Mouse (Mus musculus): ENCODE results near the gene Ift80.
"Not testable (repeated sequence)": the region's sequence is repeated elsewhere in the genome, so short reads cannot be mapped to it uniquely, and the experiment has no call there.

The Ift80 gene

DNA sequence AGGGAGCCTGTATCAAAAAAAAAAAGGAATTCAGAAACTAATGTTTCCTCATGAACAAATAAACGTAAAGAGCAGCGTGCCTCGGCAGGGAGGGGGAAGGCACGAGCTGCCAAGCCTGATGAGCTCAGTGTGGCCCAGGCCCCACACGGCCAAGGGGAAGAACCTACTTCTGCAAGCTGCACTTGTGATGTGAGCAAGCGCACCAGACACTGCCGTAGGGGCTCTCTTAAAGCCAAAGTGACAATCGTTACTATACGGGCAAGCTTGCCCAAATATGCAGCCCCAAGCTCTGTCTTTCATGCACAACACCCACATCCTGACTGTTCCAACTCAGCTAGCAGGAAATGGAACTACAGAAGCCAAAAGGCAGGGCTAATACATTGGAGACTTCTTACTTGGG lies 23.5 kb downstream of the Ift80 start:
- DNase-seq, result no peak

DNA sequence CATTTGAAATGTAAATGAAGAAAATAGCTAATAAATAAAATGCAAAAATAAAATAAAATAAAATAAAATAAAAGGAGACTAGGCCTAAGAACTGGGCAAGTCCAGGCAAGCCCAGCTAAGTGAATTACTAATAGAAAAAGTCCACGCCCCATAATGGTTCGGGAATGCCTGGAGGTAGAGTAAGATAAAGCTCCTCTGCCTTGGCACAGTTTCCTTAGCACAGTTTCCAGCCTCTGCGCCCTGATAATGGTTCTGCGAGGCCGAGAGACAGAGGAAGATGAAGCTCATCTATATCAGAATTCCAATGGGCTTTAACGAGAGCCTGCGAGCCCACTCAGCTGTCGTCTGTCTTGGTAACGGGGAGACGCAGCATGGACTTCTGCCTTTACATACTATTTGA lies 25.2 kb downstream of the Ift80 start:
- DNase-seq, result no peak

DNA sequence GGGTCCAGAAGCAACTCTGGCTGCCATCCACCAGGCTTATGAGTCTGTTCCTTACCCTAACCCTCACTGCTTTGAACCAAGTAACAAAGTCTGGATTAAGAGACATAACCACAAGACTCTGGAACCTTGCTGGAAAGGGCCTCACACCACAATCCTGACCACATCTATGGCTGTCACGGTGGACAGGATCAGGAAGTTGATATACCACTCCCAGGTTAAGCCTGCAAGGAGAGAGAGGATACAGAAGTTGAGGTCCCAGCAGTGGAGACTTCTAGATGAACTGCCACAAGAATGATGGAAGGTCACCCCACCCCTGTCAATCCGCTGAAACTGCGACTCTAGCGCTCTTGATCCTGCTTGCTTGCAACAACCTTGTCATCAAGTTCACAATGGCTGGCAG lies 26.7 kb downstream of the Ift80 start:
- DNase-seq, result no peak

DNA sequence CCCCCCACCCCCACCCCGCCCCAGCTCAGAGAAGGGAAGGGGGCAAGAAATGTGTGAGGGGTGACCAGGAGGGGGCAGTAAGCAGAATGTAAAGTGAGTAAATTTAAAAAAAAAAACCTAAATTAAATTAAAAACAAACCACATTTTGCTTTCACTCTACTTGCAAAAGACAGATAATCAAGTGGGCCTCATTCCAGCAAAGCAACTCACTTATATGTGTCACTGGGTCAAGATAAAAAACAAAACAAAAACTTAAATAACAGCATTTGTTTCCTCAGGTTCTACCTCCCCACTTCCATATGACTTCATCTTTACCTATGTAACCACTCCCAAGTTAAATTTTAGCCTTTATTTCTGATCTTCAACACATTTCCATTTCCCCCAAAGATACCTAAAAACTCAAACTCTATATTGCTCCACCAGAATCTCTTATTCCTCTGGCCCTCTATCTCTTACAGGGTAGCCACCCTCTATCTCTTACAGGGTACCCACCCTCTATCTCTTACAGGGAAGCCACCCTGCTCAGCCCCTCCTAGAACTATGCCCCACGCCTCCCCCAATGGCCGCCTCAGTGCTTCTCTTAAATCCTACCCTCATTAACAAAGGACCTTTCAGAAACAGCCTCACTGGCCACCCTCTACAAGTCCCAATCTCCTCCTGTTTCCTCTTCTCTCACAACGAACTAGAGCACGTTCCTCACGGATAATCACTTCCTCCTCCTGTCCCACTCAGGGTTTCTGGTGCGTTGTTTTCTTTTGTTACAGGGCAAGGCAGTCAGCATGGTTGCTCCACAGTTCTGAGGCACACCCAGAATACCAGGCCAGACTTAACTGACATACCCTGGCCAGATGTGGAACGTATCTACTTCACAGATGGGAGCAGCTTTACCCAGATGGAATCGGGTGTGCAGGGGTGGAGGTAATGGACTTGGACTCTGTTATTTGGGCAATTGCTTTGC lies 28.6 kb downstream of the Ift80 start:
- DNase-seq, result no peak

DNA sequence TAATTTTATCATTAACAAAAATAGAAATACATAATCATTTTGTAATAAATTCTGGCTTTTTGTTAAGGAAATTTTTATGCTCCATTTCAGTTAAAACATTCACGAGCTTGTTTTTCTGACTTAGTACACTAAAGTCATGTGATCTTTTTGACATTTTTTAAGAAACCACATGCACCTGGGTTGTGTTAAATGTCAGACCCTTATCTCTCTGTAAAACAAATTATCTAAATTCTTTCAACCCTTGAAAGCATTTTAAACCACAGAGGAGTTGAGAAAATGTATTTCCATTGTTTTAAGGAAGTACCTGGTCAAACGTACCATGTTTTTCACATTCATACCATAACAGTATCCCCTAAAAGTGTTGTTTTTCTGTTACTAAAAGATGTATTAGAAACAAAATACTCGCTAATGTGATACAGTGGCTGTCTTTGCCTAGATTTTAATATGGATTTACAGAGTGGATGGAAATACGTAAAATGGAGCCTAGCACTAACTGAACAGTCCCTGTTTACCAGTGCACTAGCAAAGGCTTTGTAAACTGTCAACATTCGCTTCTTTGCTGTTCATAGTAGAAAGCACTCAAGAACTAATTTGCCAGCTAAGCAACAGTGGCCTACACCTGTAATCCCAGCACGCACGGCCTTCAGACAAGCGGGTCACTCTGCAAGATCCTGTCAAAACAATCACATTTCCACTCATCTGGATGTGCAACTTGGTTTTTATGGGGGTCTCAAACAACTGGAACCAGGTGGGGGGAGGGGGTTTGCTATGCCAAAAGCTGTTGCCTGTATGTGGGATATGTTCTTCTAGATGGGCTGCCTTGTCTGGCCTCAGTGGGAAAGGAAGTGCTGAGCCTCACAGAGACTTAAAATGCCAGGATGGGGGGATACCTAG lies 29.5 kb downstream of the Ift80 start:
- DNase-seq, result no peak

DNA sequence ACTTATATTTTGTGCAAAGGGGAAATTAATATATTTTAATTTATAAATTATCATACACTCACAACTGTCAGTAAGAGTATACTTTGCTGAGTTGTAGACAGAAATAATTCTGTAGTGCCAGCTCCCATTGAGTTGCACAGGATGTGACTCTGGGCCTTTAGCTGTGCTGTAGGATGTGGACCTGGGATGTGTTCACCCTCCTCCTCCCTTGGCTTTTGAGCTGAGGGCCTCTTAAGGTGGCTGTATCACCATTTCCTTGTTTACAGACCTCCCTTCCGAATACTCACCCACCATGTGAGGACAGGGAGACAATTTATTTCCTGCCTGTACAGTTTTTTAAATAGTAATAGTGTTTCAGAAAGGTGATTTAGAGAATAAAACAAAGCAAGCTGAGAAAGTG lies 30.8 kb downstream of the Ift80 start:
- no peak for DNase-seq

DNA sequence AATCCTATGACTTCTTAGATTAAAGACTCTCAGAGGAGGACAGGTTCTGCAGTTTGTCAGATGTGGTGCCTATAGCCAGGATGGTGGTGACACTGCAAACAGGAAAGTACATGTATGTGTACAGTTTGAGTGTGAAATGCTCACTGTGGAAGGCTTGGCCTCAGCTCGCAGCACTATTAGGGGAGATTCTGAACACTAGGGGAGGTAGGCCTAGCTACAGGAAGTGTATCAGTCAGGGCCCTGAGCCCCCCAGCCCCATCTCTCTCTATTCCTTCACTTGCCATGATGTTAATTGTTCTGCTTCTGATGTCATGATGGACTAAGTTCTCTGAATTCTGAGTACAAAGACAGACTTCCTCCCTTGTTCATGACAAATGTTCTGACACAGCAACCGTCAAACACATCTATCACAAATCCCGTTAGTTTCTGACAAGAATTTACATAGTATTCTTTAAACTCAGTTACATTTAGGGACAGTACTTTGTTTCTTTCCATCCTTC lies 35.2 kb downstream of the Ift80 start:
- DNase-seq, result no peak

DNA sequence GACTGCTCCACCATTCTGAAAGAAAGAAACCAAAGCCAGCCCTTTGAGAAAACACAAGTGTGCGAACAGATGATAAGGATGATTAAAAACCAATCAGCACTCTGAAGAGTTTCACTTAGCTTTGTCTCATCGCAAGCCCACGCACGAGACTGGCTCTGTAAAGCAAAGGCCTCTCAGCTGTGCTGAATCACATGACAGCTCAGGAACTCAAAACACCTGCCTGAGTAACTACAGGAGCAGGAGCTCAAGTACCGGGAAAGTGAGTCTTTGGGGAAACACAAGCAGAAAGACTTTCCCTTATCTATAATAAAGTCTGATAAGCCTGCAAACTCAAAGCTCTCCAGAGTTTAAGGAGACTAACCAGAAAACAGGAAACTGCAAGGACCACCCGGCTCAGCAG lies 37.0 kb downstream of the Ift80 start:
- DNase-seq, result no peak

DNA sequence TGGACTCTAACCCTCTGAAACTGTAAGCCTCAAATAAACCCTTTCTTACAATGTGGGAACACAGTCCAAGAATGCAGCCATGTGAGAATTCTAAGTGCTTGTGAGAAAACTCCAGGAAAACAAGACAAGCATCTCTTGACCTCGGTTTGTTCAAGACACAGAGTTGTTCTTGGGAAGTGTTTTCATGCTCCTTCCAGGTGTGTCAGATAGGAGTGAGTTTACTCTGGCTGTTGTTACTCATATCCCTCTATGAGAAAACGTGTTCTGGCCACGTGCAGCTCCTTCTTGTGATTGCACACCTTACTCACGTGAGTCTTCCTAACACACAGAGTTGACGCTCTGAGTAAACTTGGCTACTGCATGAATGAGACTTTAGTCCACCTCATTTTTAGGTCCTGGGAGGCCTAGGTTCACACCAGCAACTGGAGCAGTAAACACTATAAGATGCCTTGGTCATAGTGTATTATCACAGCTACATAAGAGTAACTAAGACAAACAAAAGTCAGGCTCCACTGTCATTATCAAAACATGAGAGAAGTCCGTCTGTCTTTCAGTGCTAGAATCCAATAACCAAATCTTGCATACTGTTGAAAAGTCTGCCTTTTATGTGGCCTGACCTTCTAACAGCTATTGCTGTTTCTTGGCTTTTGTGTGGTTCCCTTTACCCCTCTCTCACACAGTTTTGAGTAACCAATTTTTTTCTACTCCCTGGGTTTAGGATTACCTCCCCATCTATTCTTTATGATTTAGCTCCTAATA lies 37.7 kb downstream of the Ift80 start:
- DNase-seq, result no peak

DNA sequence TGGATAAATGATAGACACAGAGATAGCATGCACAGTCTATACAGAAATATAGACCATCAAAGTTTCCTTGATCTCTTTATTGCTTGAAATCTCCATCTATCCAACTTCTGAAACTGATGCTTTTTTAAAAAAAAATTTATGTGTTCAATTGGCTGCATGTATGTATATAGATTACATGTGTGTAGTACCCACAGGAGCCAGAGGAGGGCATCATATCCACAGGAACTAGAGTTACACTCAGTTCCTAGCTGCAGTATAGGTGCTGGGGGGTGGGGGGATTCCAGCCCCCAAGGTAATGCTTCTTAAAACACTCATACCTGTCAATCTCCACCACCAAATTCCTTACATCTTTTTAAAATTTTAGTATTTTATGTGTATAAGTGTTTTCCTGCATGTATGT lies 39.7 kb downstream of the Ift80 start:
- peak; percentile 17 for DNase-seq

DNA sequence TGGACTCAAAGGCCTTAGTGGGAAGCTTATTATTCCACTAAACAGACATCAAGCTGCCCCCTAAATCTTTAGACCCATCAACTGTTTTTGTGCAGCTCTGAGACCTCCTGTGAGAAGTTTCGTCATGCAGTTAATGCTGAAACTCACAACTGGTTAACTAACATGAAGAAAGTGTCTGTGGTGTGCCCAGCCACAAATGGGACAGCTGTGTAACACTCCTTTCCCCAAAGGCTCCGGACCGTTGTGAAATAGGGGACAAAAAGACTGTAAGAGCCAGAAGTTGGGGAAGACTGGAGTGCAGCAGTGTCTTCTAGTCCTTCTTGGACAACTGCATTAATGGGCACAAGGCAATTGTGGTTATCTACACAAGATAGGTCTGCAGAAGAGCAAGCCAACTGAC lies 47.0 kb downstream of the Ift80 start:
- DNase-seq, result no peak

DNA sequence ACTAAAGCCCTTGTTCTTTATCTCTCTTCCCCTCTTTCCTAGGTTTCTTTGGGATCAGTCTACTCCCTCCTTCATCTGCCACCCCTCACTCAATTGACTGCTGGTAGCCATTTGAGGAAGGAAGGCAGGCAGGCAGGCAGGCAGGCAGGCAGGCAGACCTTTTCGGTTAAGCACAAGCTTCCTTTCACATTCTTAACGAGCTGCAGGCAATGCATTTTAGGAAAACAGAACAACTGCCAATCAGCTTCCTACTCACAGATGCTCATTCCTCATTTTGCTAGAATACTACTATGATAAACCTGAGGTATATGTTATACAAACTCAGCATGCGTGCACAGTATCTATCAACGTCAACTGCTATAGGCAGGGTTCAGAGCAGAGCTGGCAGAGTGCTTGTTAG lies 47.9 kb downstream of the Ift80 start:
- DNase-seq, result no peak

DNA sequence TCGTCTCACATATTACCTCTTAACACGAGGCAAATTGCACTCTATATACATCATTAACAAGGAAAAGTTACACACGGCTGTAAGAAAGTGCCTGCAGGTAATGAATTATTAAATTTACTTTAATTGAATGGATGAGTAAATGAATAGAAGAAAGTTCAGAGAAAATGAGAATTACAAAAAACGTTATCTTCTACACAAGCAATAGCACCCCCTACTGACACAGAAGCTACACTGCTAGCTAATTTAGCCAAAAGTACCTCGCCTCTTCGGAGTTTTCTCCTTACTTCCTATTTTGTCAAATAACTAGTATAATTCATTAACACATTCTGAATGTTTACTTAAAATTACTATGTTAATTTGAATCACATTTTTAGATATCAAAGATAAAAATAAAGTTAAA lies 49.9 kb downstream of the Ift80 start:
- no peak for DNase-seq

DNA sequence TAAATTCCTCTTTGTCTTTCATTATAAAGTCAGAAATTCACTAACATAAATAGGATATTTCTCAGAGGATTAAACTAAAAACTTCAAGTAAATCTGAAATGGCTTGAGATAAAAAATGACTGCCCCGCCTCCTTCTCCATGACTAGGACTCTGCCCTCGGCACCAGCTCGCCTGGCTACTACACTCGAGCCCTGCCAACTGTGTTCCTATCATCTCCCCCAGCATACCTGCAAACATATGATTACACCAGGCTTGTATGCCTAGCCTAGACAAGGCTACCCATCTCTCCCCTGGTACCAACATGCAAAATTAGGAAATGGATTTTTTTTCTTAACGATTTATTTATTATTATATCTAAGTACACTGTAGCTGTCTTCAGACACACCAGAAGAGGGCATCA lies 51.7 kb downstream of the Ift80 start:
- no peak for DNase-seq

DNA sequence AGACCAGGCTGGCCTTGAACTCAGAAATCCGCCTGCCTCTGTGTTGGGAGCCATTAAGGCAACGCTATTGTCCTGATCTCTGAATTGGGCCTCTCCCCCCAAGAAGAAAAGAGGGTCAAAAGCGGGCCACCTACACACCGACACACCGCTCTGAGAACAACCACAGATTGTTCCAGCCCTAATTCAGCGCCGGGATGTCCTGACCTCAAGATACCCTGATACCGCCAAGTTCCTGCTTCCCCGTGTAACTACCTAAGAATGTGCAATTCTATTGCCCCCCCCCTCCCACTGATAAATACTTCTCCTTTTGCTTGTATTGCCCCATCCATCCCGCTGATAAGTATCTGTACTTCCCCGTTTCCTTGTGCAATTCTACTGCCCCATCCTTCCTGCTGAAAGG lies 52.4 kb downstream of the Ift80 start:
- DNase-seq, result not testable (repeated sequence)

DNA sequence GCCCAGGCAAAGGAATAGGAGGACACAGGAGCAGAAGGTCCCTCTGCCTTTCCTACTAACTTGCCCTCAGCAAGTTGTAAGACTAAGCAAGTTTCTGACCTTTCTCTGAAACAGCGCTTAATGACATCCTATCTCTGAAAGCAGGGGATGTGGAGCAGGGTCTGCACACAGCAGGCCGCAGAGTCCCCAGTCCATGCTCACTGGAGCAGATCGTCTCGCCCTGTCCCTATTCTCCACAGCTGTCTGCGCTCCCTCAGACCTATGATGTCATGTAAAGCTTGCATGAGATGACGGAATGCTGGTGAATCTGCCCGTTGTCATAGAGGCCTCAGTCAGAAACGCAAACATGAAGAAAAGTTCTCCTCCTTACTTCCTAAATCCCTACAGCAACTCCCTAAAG lies 55.0 kb downstream of the Ift80 start:
- DNase-seq, result no peak

DNA sequence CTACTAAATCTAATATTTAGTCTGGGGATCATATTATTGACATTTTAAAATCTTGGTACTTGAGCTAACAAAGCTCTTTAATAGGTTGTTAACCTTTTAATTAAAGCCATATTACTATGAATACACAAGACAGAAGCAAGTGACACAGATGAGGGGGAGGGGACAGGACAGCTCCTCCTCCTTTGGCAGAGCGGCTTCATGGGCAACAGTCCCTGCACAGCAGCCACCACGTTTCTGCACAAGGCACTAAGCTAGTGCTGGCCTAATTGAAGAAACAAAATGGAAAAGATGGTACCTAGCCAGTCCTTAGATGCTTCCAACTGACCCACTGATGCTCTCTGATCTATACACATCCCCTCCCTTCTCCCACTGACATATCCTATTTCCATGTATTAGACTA lies 55.5 kb downstream of the Ift80 start:
- DNase-seq, result no peak

DNA sequence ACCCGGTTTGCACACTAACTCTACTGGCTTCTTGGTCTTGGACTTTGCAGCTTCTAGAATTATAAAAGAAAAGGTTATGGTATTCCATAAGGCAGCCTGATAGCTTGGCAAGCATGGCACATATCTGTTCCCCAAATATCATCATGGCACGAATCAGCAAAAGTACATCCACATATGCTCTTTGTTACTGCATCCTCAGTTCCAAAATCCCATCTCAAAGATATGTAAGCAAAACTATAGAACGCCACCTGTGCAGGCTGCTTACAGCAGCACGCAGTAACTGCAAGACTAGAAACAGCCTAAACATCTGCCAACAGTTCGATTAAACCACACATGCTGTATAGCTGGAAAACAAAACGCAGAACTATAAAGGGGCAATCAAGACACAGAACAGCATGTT lies 62.5 kb downstream of the Ift80 start:
- no peak for DNase-seq

DNA sequence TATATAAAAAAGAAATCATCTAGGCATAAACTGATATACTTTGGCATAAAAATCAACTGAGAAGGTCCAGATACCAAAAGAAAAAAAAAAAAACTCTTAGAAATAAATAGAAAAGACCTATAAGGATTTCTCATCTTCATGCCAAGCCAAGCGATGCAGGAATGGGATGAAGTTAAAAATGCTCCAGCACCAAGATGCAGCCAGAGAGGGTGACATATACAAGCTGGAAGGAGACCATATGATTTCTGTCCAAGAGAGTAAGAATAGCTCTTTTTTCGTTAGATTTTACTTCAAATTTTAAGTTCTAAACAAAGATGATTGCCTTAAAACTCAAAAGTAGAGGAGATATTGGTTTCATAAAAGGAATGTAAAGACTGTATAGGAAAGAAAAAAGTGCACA lies 64.1 kb downstream of the Ift80 start:
- DNase-seq, result no peak

DNA sequence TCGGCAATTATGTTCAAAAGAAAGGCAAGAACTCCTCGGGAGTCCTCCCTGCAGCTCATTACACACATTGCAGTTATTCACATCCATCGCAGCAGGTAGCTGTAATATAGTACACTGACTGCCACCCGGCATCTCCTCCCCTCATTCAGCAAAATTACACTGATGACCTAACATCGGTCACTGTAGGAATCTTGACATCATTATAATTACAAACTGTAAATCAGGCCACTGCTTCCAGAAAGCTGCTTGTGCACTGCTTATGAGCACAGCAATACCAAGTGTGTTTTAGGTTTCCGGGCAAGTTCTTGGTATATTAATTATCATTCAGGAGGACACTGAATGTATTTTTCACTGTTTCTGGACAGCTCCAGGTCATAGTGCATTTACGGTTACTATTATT lies 65.1 kb downstream of the Ift80 start:
- no peak for DNase-seq

DNA sequence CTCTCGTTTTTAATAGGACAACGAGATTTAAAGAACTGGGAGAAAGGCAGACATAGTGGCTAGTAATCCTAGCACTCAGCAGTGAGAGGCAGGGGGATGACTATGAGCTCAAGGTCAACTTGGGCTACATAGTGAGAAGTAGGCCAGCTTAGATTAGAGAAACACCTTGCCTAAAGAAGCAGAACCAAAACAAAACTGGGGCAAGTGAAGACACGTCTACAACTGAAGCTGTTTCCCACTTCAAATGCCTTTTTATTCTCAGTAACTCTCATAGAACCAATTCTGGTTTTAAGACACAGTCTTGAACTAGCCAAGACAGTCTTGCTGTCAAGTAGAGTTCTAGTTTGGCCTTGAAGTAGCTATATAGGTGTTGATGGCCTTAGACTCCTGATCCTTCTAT lies 67.7 kb downstream of the Ift80 start:
- no peak for DNase-seq

DNA sequence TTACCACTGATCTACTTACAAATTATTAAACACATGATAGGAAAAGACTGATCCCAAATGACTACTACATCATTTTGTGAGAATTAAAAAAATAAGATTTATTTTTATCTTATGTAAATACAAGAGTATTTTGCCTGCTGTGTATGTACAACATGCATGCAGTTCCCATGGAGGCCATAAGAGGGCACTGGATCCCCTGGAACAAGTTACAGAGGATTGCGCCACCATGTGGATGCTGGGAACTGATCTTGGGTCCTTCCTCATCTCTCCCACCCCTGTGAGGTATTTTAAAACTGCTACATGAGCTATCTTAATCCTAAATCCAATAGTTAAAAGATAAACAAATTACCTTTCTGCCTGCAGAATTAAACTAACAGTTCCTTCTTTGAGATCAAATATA lies 68.9 kb downstream of the Ift80 start:
- peak; percentile 43 for DNase-seq

DNA sequence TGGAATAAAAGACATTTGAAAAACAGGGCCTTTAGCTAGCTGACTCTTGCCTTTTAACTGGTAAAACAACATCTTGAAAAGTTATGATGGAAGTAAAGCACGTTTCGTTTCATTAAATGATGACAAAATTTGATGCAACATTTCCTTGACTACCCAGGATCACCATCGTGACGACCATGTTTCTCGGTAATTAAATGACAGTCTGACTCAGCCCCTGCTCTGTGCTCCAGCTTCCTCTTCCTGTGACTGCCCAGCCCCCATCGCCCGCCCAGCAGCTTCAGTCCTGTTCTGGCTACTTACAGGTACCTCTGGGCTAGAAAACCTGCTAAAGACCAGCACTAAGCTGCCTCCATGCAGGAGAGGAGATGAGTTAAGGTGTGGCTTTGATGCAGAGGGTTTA lies 70.1 kb downstream of the Ift80 start:
- DNase-seq, result no peak
